Mouse (Mus musculus): ENCODE results near the gene Npc1l1. TPM values are rescaled to one million over a fixed set of nuclear protein-coding genes. Genes with fewer than 3 reads are reported as not detected.

Npc1l1 gene
- polyA plus RNA-seq, 1 experiment from 2014 or later, result 0.13 TPM

DNA sequence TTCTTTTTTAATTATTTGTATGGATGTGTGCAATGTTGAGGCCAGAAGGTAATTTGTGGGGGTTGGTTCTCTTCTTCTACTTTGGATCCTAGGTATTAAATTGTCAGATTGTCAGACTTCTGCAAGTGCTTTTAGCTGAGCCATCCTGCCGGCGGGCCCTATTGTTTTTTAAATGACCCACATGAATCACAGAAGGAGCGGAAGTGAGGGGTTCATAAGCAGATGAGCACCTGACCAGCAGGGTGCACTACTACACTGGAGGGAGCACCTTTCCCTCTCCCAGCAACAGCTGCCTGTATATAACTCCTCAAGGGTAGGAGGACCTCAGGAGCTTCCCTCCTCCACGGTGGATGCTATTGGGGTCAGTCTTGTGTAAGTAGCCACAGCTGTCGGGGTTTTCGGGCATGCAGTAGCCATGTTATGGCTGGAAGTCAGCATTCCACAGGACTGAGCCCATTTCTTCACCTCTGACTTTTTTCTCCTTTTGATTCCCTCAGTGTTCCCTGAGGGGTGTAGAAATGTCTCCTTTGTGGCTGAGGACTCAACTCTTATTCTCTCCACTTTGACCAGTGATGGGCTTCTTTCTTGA lies 49.0 kb downstream of the Npc1l1 start:
- Histone ChIP-seq H3K4me2 (no peak overlapping the region), H3K9me3 (replicated peaks) (no peaks in the 10 kb centered on the region), H3K4me1 (replicated peaks) (peaks cover 42% of the 10 kb centered on the region), H3K36me3 (replicated peaks) (0 out of 2 replicates have a peak, but pooled peaks cover under 1% of the 10 kb centered on the region), H3K9ac (no peak overlapping the region), H3K27me3 (no peaks in the 10 kb centered on the region), H3K27ac (replicated peaks) (no peak overlapping the region), H3K4me3 (replicated peaks) (no peak overlapping the region)
- ATAC-seq (ENCODE audit: insufficient read depth), result no peak
- WGBS (ENCODE audit: insufficient replicate concordance), result 56% methylated on average over 6 of the region's 6 CpGs

- no peak for ATAC-seq (ENCODE audit: insufficient read depth)
- Histone ChIP-seq H3K9me3 (replicated peaks) (no peaks in the 10 kb centered on the region), H3K4me3 (replicated peaks) (no peak overlapping the region), H3K4me1 (replicated peaks) (peaks cover 40% of the 10 kb centered on the region), H3K27ac (replicated peaks) (no peak overlapping the region; the same call in 1 of the 2 replicates), H3K4me2 (no peak overlapping the region), H3K9ac (no peak overlapping the region), H3K27me3 (no peaks in the 10 kb centered on the region), H3K36me3 (replicated peaks) (no peaks in the 10 kb centered on the region)
- 18% methylated on average over 8 of the region's 8 CpGs for WGBS (ENCODE audit: insufficient replicate concordance)
These were observed 50.7 kb downstream of the Npc1l1 start for GRCm38 (mm10) chr11:6179194-6179593.

DNA sequence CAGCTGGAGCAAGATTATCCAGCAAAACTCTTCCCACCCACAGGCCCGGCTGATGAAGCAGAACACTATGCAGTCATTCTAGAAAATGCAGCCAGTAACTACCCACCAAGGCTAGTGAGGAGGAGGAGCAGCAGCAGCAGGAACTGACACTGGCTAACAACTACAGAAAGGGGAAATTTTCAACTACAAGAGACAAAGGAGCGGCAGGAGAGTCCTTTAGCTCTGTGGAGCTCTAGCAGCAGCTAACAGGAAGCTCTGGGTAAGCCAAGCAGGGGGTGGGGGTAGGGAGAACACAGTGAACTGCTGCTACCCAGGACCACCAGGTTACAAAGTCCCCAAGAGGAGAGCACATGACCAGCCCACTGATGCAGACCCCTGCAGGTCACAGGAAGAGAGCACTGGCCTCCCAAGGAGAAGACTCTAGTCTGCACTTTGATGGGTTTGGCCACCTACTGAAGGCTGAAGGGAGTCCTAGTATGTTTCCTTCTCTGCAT lies 51.2 kb downstream of the Npc1l1 start:
- no peaks in the 10 kb centered on the region for H3K27me3 ChIP-seq
- H3K4me3 ChIP-seq (replicated peaks), result no peak overlapping the region
- H3K4me1 ChIP-seq (replicated peaks), result peaks cover 36% of the 10 kb centered on the region
- 11% methylated on average over 2 of the region's 2 CpGs for WGBS (ENCODE audit: insufficient replicate concordance)
- H3K9ac ChIP-seq, result no peak overlapping the region
- H3K9me3 ChIP-seq (replicated peaks), result no peaks in the 10 kb centered on the region
- no peak for ATAC-seq (ENCODE audit: insufficient read depth)
- H3K27ac ChIP-seq (replicated peaks), result no peak overlapping the region; the same call in 1 of the 2 replicates
- no peaks in the 10 kb centered on the region for H3K36me3 ChIP-seq (replicated peaks)
- H3K4me2 ChIP-seq, result no peak overlapping the region

- Histone ChIP-seq H3K36me3 (replicated peaks) (no peaks in the 10 kb centered on the region), H3K9ac (no peak overlapping the region), H3K27ac (replicated peaks) (no peak overlapping the region), H3K27me3 (no peaks in the 10 kb centered on the region), H3K4me1 (replicated peaks) (peaks cover 34% of the 10 kb centered on the region), H3K9me3 (replicated peaks) (no peaks in the 10 kb centered on the region), H3K4me2 (no peak overlapping the region), H3K4me3 (replicated peaks) (no peak overlapping the region)
- no peak for ATAC-seq (ENCODE audit: insufficient read depth)
- WGBS (ENCODE audit: insufficient replicate concordance), result 68% methylated on average over 8 of the region's 8 CpGs
These were observed 52.0 kb downstream of the Npc1l1 start for GRCm38 (mm10) chr11:6177781-6178420.

- ATAC-seq (ENCODE audit: insufficient read depth), result no peak
- Histone ChIP-seq H3K9ac (no peak overlapping the region), H3K27ac (replicated peaks) (no peak overlapping the region), H3K36me3 (replicated peaks) (no peaks in the 10 kb centered on the region), H3K4me2 (no peak overlapping the region), H3K4me1 (replicated peaks) (peaks cover 32% of the 10 kb centered on the region), H3K27me3 (no peaks in the 10 kb centered on the region), H3K4me3 (replicated peaks) (no peak overlapping the region), H3K9me3 (replicated peaks) (no peaks in the 10 kb centered on the region)
- 54% methylated on average over 1 of the region's 1 CpGs for WGBS (ENCODE audit: insufficient replicate concordance)
These were observed 54.4 kb downstream of the Npc1l1 start for GRCm38 (mm10) chr11:6175506-6175905.

GRCm38 (mm10) chr11:6174719-6175118 lies 55.2 kb downstream of the Npc1l1 start:
- ATAC-seq (ENCODE audit: insufficient read depth), result no peak
- H3K4me1 ChIP-seq (replicated peaks), result peaks cover 32% of the 10 kb centered on the region
- H3K36me3 ChIP-seq (replicated peaks), result no peaks in the 10 kb centered on the region
- no peak overlapping the region for H3K4me3 ChIP-seq (replicated peaks)
- no peak overlapping the region for H3K4me2 ChIP-seq
- no peaks in the 10 kb centered on the region for H3K27me3 ChIP-seq
- no peaks in the 10 kb centered on the region for H3K9me3 ChIP-seq (replicated peaks)
- H3K9ac ChIP-seq, result no peak overlapping the region
- H3K27ac ChIP-seq (replicated peaks), result no peak overlapping the region
- WGBS (ENCODE audit: insufficient replicate concordance), result 20% methylated on average over 7 of the region's 7 CpGs

DNA sequence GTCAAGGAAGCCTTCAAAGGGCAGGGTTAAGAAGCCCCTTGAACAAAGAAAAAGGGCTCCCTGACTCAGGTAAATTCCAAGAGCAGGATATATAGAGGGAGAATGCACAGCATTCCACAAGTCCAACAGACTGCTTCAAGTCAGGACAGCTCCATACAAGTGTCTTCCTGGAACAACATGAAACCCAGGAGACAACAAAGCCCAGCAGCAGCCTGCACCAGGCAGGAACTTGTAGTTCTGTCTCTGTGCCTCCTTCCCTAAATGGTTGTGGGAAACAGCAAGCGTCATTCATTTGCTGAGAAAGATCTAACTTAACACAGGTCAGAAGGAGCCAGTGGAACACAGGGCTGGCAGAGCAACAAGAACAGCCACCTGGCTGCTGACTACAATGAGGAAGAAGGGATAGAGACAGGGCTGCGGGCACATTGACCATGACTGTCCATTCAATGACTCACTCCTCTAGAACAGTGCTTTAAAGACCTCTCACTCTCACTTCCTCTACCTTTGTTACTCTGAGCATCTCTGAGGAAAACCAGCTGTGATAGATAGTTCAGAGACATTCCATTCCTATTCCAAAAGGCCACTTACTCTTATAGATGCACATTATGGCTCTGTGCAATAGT lies 60.8 kb downstream of the Npc1l1 start:
- Histone ChIP-seq H3K4me2 (no peak overlapping the region), H3K9me3 (replicated peaks) (no peaks in the 10 kb centered on the region), H3K27ac (replicated peaks) (no peak overlapping the region), H3K36me3 (replicated peaks) (no peaks in the 10 kb centered on the region), H3K9ac (no peak overlapping the region), H3K27me3 (no peaks in the 10 kb centered on the region), H3K4me3 (replicated peaks) (no peak overlapping the region), H3K4me1 (replicated peaks) (peaks cover 18% of the 10 kb centered on the region; the same call in 1 of the 2 replicates)
- WGBS (ENCODE audit: insufficient replicate concordance), result 24% methylated on average over 2 of the region's 2 CpGs
- no peak for ATAC-seq (ENCODE audit: insufficient read depth)

GRCm38 (mm10) chr11:6166351-6166750 lies 63.6 kb downstream of the Npc1l1 start:
- Histone ChIP-seq H3K9me3 (replicated peaks) (no peaks in the 10 kb centered on the region), H3K4me3 (replicated peaks) (no peak overlapping the region), H3K36me3 (replicated peaks) (no peaks in the 10 kb centered on the region), H3K4me1 (replicated peaks) (peaks cover 21% of the 10 kb centered on the region), H3K27ac (replicated peaks) (no peak overlapping the region), H3K9ac (no peak overlapping the region), H3K4me2 (no peak overlapping the region), H3K27me3 (no peaks in the 10 kb centered on the region)
- no peak for ATAC-seq (ENCODE audit: insufficient read depth)
- WGBS (ENCODE audit: insufficient replicate concordance), result 84% methylated on average over 12 of the region's 12 CpGs

DNA sequence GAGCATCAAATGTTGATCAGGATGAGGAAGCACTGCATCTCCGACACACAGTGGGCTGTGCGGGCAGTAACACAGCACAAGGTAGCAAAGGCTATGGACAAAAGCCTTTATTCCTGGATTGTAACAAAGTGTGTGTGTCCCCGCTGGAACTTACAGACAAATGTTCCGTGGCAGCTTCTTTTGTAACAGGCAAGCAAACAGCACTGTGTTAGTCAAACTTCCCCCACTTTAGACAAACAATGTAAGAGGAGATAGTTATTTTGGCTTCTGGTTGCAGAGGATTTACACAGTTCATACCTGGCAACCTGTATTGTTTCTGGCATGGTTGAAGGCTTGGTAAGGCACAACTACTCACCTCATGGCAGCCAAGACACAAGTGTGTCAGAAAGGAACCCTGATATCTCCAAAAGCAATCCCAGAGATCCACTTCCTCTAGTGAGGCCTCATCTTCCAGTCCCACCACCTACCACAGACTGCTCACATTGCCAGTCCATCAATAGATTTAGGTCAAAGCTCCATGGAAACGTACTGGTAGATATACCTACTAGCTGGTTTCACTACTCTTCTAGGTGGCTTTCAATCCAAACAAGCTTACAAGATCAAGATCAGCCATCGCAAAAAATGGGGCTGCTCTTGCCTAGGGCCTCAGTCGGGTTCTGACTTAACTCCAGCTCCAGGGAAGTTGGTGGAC lies 64.4 kb downstream of the Npc1l1 start:
- no peak for ATAC-seq (ENCODE audit: insufficient read depth)
- Histone ChIP-seq H3K4me3 (replicated peaks) (no peak overlapping the region), H3K9me3 (replicated peaks) (no peaks in the 10 kb centered on the region), H3K4me1 (replicated peaks) (peaks cover 24% of the 10 kb centered on the region), H3K27me3 (no peaks in the 10 kb centered on the region), H3K4me2 (no peak overlapping the region), H3K36me3 (replicated peaks) (no peaks in the 10 kb centered on the region), H3K9ac (no peak overlapping the region), H3K27ac (replicated peaks) (peak overlapping the region; percentile 51)
- 75% methylated on average over 7 of the region's 7 CpGs for WGBS (ENCODE audit: insufficient replicate concordance)

- Histone ChIP-seq H3K4me3 (replicated peaks) (no peak overlapping the region), H3K4me2 (no peak overlapping the region), H3K9me3 (replicated peaks) (no peaks in the 10 kb centered on the region), H3K36me3 (replicated peaks) (no peaks in the 10 kb centered on the region), H3K4me1 (replicated peaks) (peaks cover 32% of the 10 kb centered on the region), H3K9ac (no peak overlapping the region), H3K27ac (replicated peaks) (peak overlapping the region; percentile 51; the same call in 1 of the 2 replicates), H3K27me3 (no peaks in the 10 kb centered on the region)
- WGBS (ENCODE audit: insufficient replicate concordance), result 81% methylated on average over 7 of the region's 7 CpGs
- ATAC-seq (ENCODE audit: insufficient read depth), result no peak
These were observed 65.2 kb downstream of the Npc1l1 start for GRCm38 (mm10) chr11:6164781-6165180.

GRCm38 (mm10) chr11:6163706-6164105 lies 66.2 kb downstream of the Npc1l1 start:
- Histone ChIP-seq H3K9me3 (replicated peaks) (no peaks in the 10 kb centered on the region), H3K36me3 (replicated peaks) (no peaks in the 10 kb centered on the region), H3K27me3 (no peaks in the 10 kb centered on the region), H3K4me1 (replicated peaks) (peaks cover 34% of the 10 kb centered on the region), H3K4me3 (replicated peaks) (no peak overlapping the region), H3K27ac (replicated peaks) (no peak overlapping the region), H3K9ac (no peak overlapping the region), H3K4me2 (no peak overlapping the region)
- WGBS (ENCODE audit: insufficient replicate concordance), result 79% methylated on average over 12 of the region's 12 CpGs
- no peak for ATAC-seq (ENCODE audit: insufficient read depth)
